Mouse (Mus musculus) cerebellum, adult 2 months (tissue): ENCODE results near the gene Spem2.

Source experiments
- CTCF ChIP-seq: fragments of 200-500 bp; IDR thresholded peaks from 2 replicates; pipeline ENCODE4 v1.5.1; 2011; ENCODE audit warnings: low read depth, mild to moderate bottlenecking, control low read depth, low read length, moderate library complexity, borderline replicate concordance; ENCODE audit not compliant: insufficient read depth
- POLR2A ChIP-seq: fragments of 200-500 bp; IDR thresholded peaks from 2 replicates; pipeline ENCODE4 v1.6.1; 2011; ENCODE audit warnings: low read length, control low read depth, borderline replicate concordance; ENCODE audit not compliant: insufficient read depth

DNA sequence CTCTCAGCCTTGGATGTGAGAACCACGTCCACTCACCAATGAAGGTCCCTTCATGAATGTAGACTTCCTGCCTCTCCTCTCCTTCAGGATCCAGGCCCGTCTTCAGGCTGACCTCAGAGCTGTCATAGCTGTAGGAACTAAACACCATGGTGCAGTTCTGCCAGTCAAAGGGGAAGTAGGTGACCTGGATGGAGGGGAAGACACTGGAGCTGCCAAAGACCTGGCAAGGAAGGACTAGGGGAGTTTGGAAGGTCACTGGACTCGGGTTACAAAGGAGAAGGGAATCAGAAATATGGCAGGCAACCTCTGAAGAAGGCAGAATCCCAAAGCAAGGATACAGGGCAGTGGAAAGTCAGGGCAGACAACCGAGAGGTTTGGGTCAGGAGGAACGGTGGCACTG lies 24.8 kb downstream of the Spem2 start:
- TF ChIP-seq CTCF (no peak), POLR2A (no peak)
